Mouse (Mus musculus) liver, adult 2 months (tissue): Measurements from ENCODE around the gene Tmeff1. TPM values are rescaled to one million over a fixed set of nuclear protein-coding genes. Genes with fewer than 3 reads are reported as not detected.
"Not testable (repeated sequence)": the region's sequence is repeated elsewhere in the genome, so short reads cannot be mapped to it uniquely, and the experiment has no call there.

Source experiments
- DNase-seq: peaks from one replicate; pipeline ENCODE4 v3.0.0-alpha.2; 2011; ENCODE audit warnings: low read depth, low spot score; ENCODE audit errors: extremely low read depth
- H3K27ac ChIP-seq: fragments of 200-500 bp; replicated peaks from 2 replicates; pipeline ENCODE4 v1.5.1; 2012; ENCODE audit warnings: low read depth, mild to moderate bottlenecking, control low read depth, inconsistent platforms, low read length; ENCODE audit not compliant: insufficient read depth
- H3K27me3 ChIP-seq: fragments of 200-500 bp; 2 replicates; pipeline ENCODE4 v1.6.1; 2012; ENCODE audit warnings: mild to moderate bottlenecking, moderate library complexity, low read length, inconsistent platforms; ENCODE audit not compliant: control insufficient read depth, insufficient read depth
- H3K36me3 ChIP-seq: fragments of 200-500 bp; 2 replicates; pipeline ENCODE4 v1.6.1; 2012; ENCODE audit warnings: low read length, inconsistent platforms; ENCODE audit not compliant: control insufficient read depth, insufficient read depth
- H3K4me1 ChIP-seq: fragments of 200-500 bp; 2 replicates; pipeline ENCODE4 v1.6.1; 2011; ENCODE audit warnings: low read length; ENCODE audit not compliant: control insufficient read depth, insufficient read depth
- H3K4me3 ChIP-seq: fragments of 200-500 bp; 2 replicates; pipeline ENCODE4 v1.5.1; 2011; ENCODE audit warnings: low read depth, mild to moderate bottlenecking, control low read depth, low read length, moderate library complexity; ENCODE audit not compliant: insufficient read depth
- H3K79me2 ChIP-seq: fragments of 200-500 bp; 2 replicates; pipeline ENCODE4 v1.6.1; 2012; ENCODE audit warnings: inconsistent platforms, mild to moderate bottlenecking, low read length, moderate library complexity; ENCODE audit not compliant: control insufficient read depth, insufficient read depth
- H3K9ac ChIP-seq: fragments of 200-500 bp; 2 replicates; pipeline ENCODE4 v1.6.1; 2012; ENCODE audit warnings: low read depth, mild to moderate bottlenecking, control low read depth, inconsistent platforms, low read length
- CTCF ChIP-seq: fragments of 200-500 bp; IDR thresholded peaks from 2 replicates; pipeline ENCODE4 v1.5.1; 2011; ENCODE audit warnings: low read depth, low read length, control low read depth
- POLR2A ChIP-seq: fragments of 200-500 bp; IDR thresholded peaks from 2 replicates; pipeline ENCODE4 v1.6.1; 2011; ENCODE audit warnings: low read length, control low read depth; ENCODE audit not compliant: insufficient read depth; ENCODE audit errors: extremely low read depth
- WGBS: fragments of 180-500 bp; shearing (Covaris S2); methylation state at CpG from one replicate; pipeline ENCODE4 v1.1.7; 2018; 5-methylcytosine and 5-hydroxymethylcytosine counted together
- polyA plus RNA-seq: library from polyadenylated mRNA; depleted of rRNA; stranded (reverse); fragments of >200 nt; gene quantifications from 2 replicates; pipeline ENCODE4 v1.2.3, GENCODE M21; 2012
- total RNA-seq: library from RNA; depleted of rRNA; stranded (reverse); fragments of >200 nt; gene quantifications from 2 replicates; pipeline ENCODE4 v1.2.3, GENCODE M21; 2014

Tmeff1 gene
- total and polyA plus RNA-seq, 2 experiments = 0.09 TPM; not detected in 1

DNA sequence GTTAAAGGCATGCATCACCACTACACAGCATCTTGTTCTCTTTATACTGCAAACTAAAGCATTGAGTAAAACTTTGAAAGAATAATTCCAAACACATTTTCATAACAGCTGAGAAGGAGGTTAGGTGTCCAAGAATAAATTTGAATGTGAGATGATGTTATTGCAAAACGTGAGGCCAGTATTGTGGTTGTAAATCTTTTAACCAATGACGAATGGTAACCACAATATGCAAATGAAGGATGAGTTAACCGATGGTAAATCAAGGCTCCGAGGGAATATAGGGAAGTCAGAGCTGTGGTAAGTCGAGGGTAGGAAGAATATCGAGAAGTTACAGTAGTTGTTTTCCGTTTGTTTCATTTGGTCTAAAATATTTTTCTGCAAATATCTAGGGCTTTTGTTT is 89.4 kb downstream of the Tmeff1 start:
- H3K27ac ChIP-seq = no peak overlapping the region
- H3K4me3 ChIP-seq = no peak overlapping the region
- H3K27me3 ChIP-seq = no peaks in the 10 kb centered on the region
- no peaks in the 10 kb centered on the region for H3K79me2 ChIP-seq
- H3K36me3 ChIP-seq = no peaks in the 10 kb centered on the region
- no peaks in the 10 kb centered on the region for H3K4me1 ChIP-seq
- DNase-seq = no peak
- TF ChIP-seq CTCF = no peak
- no peak for TF ChIP-seq POLR2A
- no peak overlapping the region for H3K9ac ChIP-seq
- 83% methylated on average over 7 of the region's 7 CpGs for WGBS

DNA sequence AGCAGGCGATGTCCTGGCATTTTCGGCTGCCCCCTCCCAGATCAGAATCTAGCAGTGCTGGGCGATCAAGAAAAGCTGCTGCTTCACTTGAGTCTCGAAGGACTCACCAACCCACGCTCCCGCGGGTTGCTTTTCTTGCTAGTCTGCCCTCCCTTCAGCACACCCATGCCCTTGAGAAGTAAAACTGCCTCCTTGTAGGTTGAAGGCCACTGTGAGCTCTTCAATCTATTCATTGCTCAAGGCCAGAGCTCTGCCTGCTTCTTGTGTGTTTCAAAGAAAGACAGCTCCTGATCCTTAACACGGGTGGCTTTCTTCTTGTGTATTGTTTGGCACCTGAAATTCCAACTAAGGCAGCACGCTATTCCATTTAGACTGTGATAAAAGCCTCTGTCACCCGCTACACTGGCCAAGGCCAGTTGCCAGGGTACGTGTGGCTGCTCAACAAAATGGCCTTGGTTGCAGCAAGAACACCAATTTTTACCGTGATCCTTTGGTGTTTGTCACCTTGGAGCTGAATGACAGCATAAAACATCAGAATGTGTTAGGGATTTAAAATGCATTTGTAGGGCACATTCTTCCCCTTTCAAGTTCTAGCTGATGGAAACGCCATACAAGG is 91.7 kb downstream of the Tmeff1 start:
- Histone ChIP-seq H3K9ac (no peak overlapping the region), H3K36me3 (no peaks in the 10 kb centered on the region), H3K79me2 (no peaks in the 10 kb centered on the region), H3K4me1 (no peaks in the 10 kb centered on the region), H3K27me3 (no peaks in the 10 kb centered on the region), H3K4me3 (no peak overlapping the region), H3K27ac (no peak overlapping the region)
- TF ChIP-seq POLR2A (no peak), CTCF (no peak)
- no peak for DNase-seq
- WGBS = 93% methylated on average over 13 of the region's 13 CpGs

DNA sequence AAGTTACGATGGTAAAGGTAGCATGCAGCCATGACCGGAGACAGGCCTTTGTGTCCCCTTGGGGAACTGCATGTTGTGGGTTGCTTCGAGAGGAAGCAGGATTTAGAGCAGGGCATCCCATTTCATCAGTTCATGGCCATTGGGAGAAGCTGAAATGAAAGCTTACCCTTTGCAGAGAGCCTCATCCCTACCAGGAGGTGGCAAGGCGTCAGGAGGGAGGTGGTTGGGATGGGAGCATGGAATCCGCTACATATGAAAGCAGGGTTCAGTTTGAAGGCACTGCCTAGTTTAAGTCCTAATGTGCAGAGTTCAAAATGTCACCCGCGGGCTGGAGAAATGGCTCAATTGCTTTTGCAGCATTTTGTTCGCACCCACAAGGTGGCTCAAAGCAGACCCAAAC is 92.3 kb downstream of the Tmeff1 start:
- H3K27ac ChIP-seq = no peak overlapping the region
- H3K79me2 ChIP-seq = no peaks in the 10 kb centered on the region
- no peak overlapping the region for H3K9ac ChIP-seq
- H3K4me1 ChIP-seq = no peaks in the 10 kb centered on the region
- no peaks in the 10 kb centered on the region for H3K36me3 ChIP-seq
- no peaks in the 10 kb centered on the region for H3K27me3 ChIP-seq
- TF ChIP-seq CTCF = no peak
- TF ChIP-seq POLR2A = no peak
- 98% methylated on average over 8 of the region's 8 CpGs for WGBS
- no peak for DNase-seq
- H3K4me3 ChIP-seq = no peak overlapping the region

- TF ChIP-seq POLR2A (no peak), CTCF (no peak)
- Histone ChIP-seq H3K27ac (no peak overlapping the region), H3K27me3 (no peaks in the 10 kb centered on the region), H3K79me2 (no peaks in the 10 kb centered on the region), H3K36me3 (no peaks in the 10 kb centered on the region), H3K4me1 (no peaks in the 10 kb centered on the region), H3K9ac (no peak overlapping the region), H3K4me3 (no peak overlapping the region)
- 70% methylated on average over 2 of the region's 2 CpGs for WGBS
- DNase-seq = no peak
These were observed 92.8 kb downstream of the Tmeff1 start for GRCm38 (mm10) chr4:48677812-48678211.

- DNase-seq = no peak
- H3K36me3 ChIP-seq = no peaks in the 10 kb centered on the region
- no peaks in the 10 kb centered on the region for H3K4me1 ChIP-seq
- TF ChIP-seq CTCF = no peak
- no peak overlapping the region for H3K27ac ChIP-seq
- no peaks in the 10 kb centered on the region for H3K27me3 ChIP-seq
- H3K79me2 ChIP-seq = no peaks in the 10 kb centered on the region
- H3K4me3 ChIP-seq = no peak overlapping the region
- no peak overlapping the region for H3K9ac ChIP-seq
- 93% methylated on average over 9 of the region's 9 CpGs for WGBS
These were observed 93.8 kb downstream of the Tmeff1 start for GRCm38 (mm10) chr4:48678793-48679192.

- H3K9ac ChIP-seq, H3K27ac ChIP-seq, H3K79me2 ChIP-seq, DNase-seq, H3K36me3 ChIP-seq, H3K4me1 ChIP-seq, H3K27me3 ChIP-seq, H3K4me3 ChIP-seq: not testable (repeated sequence)
- 33% methylated on average over 6 of the region's 6 CpGs for WGBS
These were observed 94.8 kb downstream of the Tmeff1 start for GRCm38 (mm10) chr4:48679728-48680127.
